Mouse (Mus musculus) erythroblast, embryonic 14.5 days (primary cell): ENCODE measurements around the gene Mdm4.

Experiments
- GATA1 ChIP-seq: IDR thresholded peaks from 2 replicates; pipeline ENCODE4 v1.6.1; 2012; ENCODE audit warnings: low read length, inconsistent platforms, mixed read lengths
- TAL1 ChIP-seq: IDR thresholded peaks from 3 replicates; pipeline ENCODE4 v1.6.1; 2012; ENCODE audit warnings: low read length, inconsistent platforms, mixed read lengths

GRCm38 (mm10) chr1:132928032-132928906, 102.1 kb downstream of the Mdm4 start:
- TF ChIP-seq GATA1 (no peak), TAL1 (no peak)
